Mouse (Mus musculus) intestine, embryonic 14.5 days (tissue): ENCODE measurements around the gene Ngef. TPM values are rescaled to one million over a fixed set of nuclear protein-coding genes. Genes with fewer than 3 reads are reported as not detected.

Source experiments
- ATAC-seq: fragments of 200-750 bp; cut with Nextera tagmentation; replicated peaks from 2 replicates; pipeline ENCODE4 v1.8.0; 2017; ENCODE audit warnings: low read depth, moderate number of reproducible peaks, moderate TSS enrichment, moderate library complexity; ENCODE audit not compliant: low FRiP score, low TSS enrichment
- DNase-seq: peaks from one replicate; pipeline ENCODE4 v3.0.0-alpha.2; 2018; ENCODE audit warnings: low spot score
- H3K27ac ChIP-seq: fragments of 300-500 bp; sonication (generic); 2 replicates; pipeline ENCODE4 v1.5.1; 2014; ENCODE audit warnings: low read depth, mild to moderate bottlenecking, control low read depth
- H3K27me3 ChIP-seq: fragments of 300-500 bp; sonication (generic); replicated peaks from 2 replicates; pipeline ENCODE4 v1.6.1; 2014; ENCODE audit warnings: low read length, control low read depth; ENCODE audit not compliant: control insufficient read depth, insufficient read depth
- H3K36me3 ChIP-seq: fragments of 300-500 bp; sonication (generic); 2 replicates; pipeline ENCODE4 v1.6.1; 2014; ENCODE audit warnings: low read length, control low read depth; ENCODE audit not compliant: control insufficient read depth, insufficient read depth
- H3K4me1 ChIP-seq: fragments of 300-500 bp; sonication (generic); replicated peaks from 2 replicates; pipeline ENCODE4 v1.6.1; 2014; ENCODE audit warnings: low read length, control low read depth, mixed read lengths; ENCODE audit not compliant: control insufficient read depth, insufficient read depth
- H3K4me2 ChIP-seq: fragments of 300-500 bp; sonication (generic); 2 replicates; pipeline ENCODE4 v1.6.1; 2014; ENCODE audit warnings: low read length
- H3K4me3 ChIP-seq: fragments of 300-500 bp; sonication (generic); 2 replicates; pipeline ENCODE4 v1.5.1; 2014; ENCODE audit warnings: low read depth, low read length, control low read depth, mixed read lengths
- H3K9ac ChIP-seq: fragments of 300-500 bp; sonication (generic); 2 replicates; pipeline ENCODE4 v1.6.1; 2014; ENCODE audit warnings: mild to moderate bottlenecking, low read length
- H3K9me3 ChIP-seq: fragments of 300-500 bp; sonication (generic); 2 replicates; pipeline ENCODE4 v1.6.1; 2016; ENCODE audit warnings: low read length, control low read depth; ENCODE audit not compliant: control insufficient read depth
- WGBS: fragments of 180-500 bp; shearing (Covaris S2); extraction: QIAGEN DNeasy Blood & Tissue Kit; methylation state at CpG from one replicate; pipeline ENCODE4 v1.1.7; 2014; 5-methylcytosine and 5-hydroxymethylcytosine counted together
- polyA plus RNA-seq: library from polyadenylated mRNA; unstranded; fragments of >200 nt; fragmentation: Nextera tagmentation; extraction: Ambion mirVana; gene quantifications from 2 replicates; pipeline ENCODE4 v1.2.1, GENCODE M21; 2014

Gene Ngef
- polyA plus RNA-seq, 1 experiment from 2014 or later = 10.5 TPM

GRCm38 (mm10) chr1:87578965-87579364, 5.3 kb upstream of the Ngef start:
- no peak overlapping the region for H3K4me3 ChIP-seq
- no peak overlapping the region for H3K9ac ChIP-seq
- DNase-seq (no peak), ATAC-seq (peak; percentile 55)
- H3K9me3 ChIP-seq = no peaks in the 10 kb centered on the region
- no peak overlapping the region for H3K4me2 ChIP-seq
- peak overlapping the region; percentile 33; the same call in 1 of the 2 replicates for H3K27ac ChIP-seq
- H3K4me1 ChIP-seq = peaks cover 2% of the 10 kb centered on the region; the same call in 1 of the 2 replicates
- H3K27me3 ChIP-seq = no peaks in the 10 kb centered on the region
- 77% methylated on average over 6 of the region's 6 CpGs for WGBS
- no peaks in the 10 kb centered on the region for H3K36me3 ChIP-seq

GRCm38 (mm10) chr1:87574785-87575184, 1.1 kb upstream of the Ngef start:
- Histone ChIP-seq H3K9me3 (no peaks in the 10 kb centered on the region), H3K4me3 (no peak overlapping the region), H3K4me1 (peaks cover 2% of the 10 kb centered on the region; the same call in 1 of the 2 replicates), H3K9ac (no peak overlapping the region), H3K27me3 (no peaks in the 10 kb centered on the region), H3K36me3 (no peaks in the 10 kb centered on the region), H3K27ac (peak overlapping the region; percentile 51), H3K4me2 (0 out of 2 replicates have a peak overlapping the region, but pooled peaks have one; percentile 24)
- WGBS = 54% methylated on average over 7 of the region's 7 CpGs
- ATAC-seq (peak; percentile 62), DNase-seq (peak; percentile 65)

GRCm38 (mm10) chr1:87574353-87574752, 683 bp upstream of the Ngef start:
- Histone ChIP-seq H3K4me3 (no peak overlapping the region), H3K4me2 (peak overlapping the region; percentile 24), H3K9ac (no peak overlapping the region), H3K9me3 (no peaks in the 10 kb centered on the region), H3K36me3 (no peaks in the 10 kb centered on the region), H3K4me1 (peaks cover 2% of the 10 kb centered on the region; the same call in 1 of the 2 replicates), H3K27ac (peak overlapping the region; percentile 51; the same call in 1 of the 2 replicates), H3K27me3 (no peaks in the 10 kb centered on the region)
- DNase-seq (no peak), ATAC-seq (no peak)
- 50% methylated on average over 6 of the region's 6 CpGs for WGBS

GRCm38 (mm10) chr1:87573261-87573660, 409 bp downstream of the Ngef start:
- Histone ChIP-seq H3K36me3 (no peaks in the 10 kb centered on the region), H3K27ac (0 out of 2 replicates have a peak overlapping the region, but pooled peaks have one; percentile 24), H3K4me3 (peak overlapping the region; percentile 8; the same call in 1 of the 2 replicates), H3K4me1 (peaks cover 2% of the 10 kb centered on the region; the same call in 1 of the 2 replicates), H3K9ac (0 out of 2 replicates have a peak overlapping the region, but pooled peaks have one; percentile 8), H3K4me2 (peak overlapping the region; percentile 35), H3K9me3 (no peaks in the 10 kb centered on the region), H3K27me3 (no peaks in the 10 kb centered on the region)
- DNase-seq = no peak
- ATAC-seq = peak; percentile 45
- 60% methylated on average over 5 of the region's 5 CpGs for WGBS

DNA sequence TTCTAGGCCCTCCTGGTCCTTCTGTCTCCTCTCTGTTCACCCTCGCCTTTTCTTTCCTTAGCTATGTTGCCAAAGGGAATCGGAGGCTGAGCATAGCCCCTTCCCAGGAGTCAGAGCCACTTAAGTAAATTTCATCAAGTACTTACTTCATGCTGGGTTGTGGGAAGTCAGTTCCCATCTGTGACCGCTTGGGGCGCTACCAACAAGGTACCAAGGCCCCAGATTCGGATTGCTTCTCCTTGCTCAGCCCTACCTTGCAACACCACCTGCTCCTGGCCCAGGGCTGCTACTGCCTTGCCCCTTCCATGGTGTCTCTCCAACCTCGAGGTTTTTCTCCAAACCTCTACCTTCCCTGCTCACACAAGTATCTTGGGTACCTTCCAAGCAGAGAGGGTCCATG, 5.3 kb downstream of the Ngef start:
- H3K9ac ChIP-seq = no peak overlapping the region
- H3K36me3 ChIP-seq = no peaks in the 10 kb centered on the region
- 48% methylated on average over 6 of the region's 6 CpGs for WGBS
- DNase-seq (no peak), ATAC-seq (no peak)
- H3K27ac ChIP-seq = no peak overlapping the region
- no peaks in the 10 kb centered on the region for H3K9me3 ChIP-seq
- no peaks in the 10 kb centered on the region for H3K4me1 ChIP-seq
- H3K4me2 ChIP-seq = no peak overlapping the region
- no peak overlapping the region for H3K4me3 ChIP-seq
- H3K27me3 ChIP-seq = no peaks in the 10 kb centered on the region

DNA sequence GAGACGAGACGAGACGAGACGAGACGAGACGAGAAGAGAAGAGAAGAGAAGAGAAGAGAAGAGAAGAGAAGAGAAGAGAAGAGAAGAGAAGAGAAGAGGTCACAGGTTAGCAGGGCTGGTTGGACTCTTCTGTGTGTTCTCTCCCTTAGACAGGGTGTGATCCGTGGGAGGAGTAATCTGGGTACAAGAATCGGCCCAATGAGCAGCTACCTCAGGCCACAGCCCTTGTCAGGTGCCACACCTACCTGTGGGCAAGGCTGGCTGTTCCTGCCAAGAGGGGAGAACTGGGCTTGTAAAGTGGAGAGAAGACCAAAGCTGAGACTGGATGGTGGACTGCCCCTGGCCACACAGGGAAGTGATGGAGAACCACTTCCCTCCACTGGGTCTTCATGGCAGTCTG, 7.9 kb downstream of the Ngef start:
- no peak for DNase-seq
- no peak for ATAC-seq
- no peaks in the 10 kb centered on the region for H3K27me3 ChIP-seq
- H3K27ac ChIP-seq = no peak overlapping the region
- H3K4me1 ChIP-seq = no peaks in the 10 kb centered on the region
- H3K4me2 ChIP-seq = no peak overlapping the region
- 84% methylated on average over 8 of the region's 8 CpGs for WGBS
- H3K9ac ChIP-seq = no peak overlapping the region
- no peaks in the 10 kb centered on the region for H3K9me3 ChIP-seq
- H3K4me3 ChIP-seq = no peak overlapping the region
- no peaks in the 10 kb centered on the region for H3K36me3 ChIP-seq

GRCm38 (mm10) chr1:87562967-87563366, 10.7 kb downstream of the Ngef start:
- H3K4me1 ChIP-seq = no peaks in the 10 kb centered on the region
- H3K36me3 ChIP-seq = no peaks in the 10 kb centered on the region
- ATAC-seq (no peak), DNase-seq (no peak)
- no peak overlapping the region for H3K27ac ChIP-seq
- H3K9ac ChIP-seq = no peak overlapping the region
- H3K27me3 ChIP-seq = no peaks in the 10 kb centered on the region
- no peaks in the 10 kb centered on the region for H3K9me3 ChIP-seq
- H3K4me3 ChIP-seq = no peak overlapping the region
- 78% methylated on average over 3 of the region's 3 CpGs for WGBS
- no peak overlapping the region for H3K4me2 ChIP-seq

DNA sequence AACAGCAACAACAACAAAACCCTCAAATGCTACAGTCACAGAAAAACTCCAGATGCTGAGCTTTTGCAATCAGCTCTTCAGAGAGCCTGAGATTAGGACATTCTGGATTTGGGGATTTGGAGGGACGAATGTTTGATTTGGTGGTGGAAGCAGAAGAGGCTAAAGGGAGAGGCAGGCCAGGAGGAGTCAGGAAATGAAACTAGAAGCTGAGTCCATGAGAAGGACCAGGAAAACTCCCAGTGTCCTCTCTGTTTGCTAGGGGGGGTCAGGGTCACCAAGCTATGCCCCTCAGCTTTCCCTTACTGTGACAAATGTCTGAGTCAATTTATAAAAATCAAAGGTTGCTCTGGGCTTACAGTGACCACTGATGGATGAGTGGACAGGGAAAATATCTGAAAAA, 20.1 kb downstream of the Ngef start:
- no peaks in the 10 kb centered on the region for H3K9me3 ChIP-seq
- H3K9ac ChIP-seq = no peak overlapping the region
- WGBS = 76% methylated on average over 1 of the region's 1 CpGs
- no peak overlapping the region for H3K27ac ChIP-seq
- no peak for DNase-seq
- no peak overlapping the region for H3K4me3 ChIP-seq
- no peaks in the 10 kb centered on the region for H3K27me3 ChIP-seq
- H3K4me2 ChIP-seq = no peak overlapping the region
- no peak for ATAC-seq
- no peaks in the 10 kb centered on the region for H3K36me3 ChIP-seq
- H3K4me1 ChIP-seq = no peaks in the 10 kb centered on the region

DNA sequence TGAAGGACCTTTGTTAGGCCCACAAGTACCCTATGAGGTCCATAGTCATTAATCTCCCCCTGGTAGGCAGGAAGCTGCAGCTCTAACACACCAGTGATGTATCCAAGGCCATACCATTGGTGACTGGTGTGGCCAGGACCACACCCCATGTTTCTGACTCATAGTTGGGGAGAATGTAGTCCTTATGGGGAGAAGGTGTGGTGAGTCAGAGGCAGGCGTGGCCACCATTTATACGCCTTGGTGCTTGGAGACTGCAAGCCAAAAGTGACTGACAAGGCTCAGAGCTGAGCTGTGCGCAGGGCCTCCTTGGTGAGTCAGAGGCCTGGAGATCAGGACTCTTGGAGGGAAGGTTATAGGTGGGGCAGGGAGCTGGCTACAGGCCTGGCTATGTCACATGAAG, 22.7 kb downstream of the Ngef start:
- H3K4me3 ChIP-seq = no peak overlapping the region
- no peaks in the 10 kb centered on the region for H3K36me3 ChIP-seq
- H3K27ac ChIP-seq = no peak overlapping the region
- WGBS = 73% methylated on average over 3 of the region's 3 CpGs
- peak; percentile 56 for DNase-seq
- H3K4me1 ChIP-seq = no peaks in the 10 kb centered on the region
- H3K27me3 ChIP-seq = no peaks in the 10 kb centered on the region
- no peaks in the 10 kb centered on the region for H3K9me3 ChIP-seq
- no peak overlapping the region for H3K9ac ChIP-seq
- no peak overlapping the region for H3K4me2 ChIP-seq
- ATAC-seq = peak; percentile 93
